Mouse (Mus musculus): ENCODE measurements around the gene Cntfr.

Cntfr gene

DNA sequence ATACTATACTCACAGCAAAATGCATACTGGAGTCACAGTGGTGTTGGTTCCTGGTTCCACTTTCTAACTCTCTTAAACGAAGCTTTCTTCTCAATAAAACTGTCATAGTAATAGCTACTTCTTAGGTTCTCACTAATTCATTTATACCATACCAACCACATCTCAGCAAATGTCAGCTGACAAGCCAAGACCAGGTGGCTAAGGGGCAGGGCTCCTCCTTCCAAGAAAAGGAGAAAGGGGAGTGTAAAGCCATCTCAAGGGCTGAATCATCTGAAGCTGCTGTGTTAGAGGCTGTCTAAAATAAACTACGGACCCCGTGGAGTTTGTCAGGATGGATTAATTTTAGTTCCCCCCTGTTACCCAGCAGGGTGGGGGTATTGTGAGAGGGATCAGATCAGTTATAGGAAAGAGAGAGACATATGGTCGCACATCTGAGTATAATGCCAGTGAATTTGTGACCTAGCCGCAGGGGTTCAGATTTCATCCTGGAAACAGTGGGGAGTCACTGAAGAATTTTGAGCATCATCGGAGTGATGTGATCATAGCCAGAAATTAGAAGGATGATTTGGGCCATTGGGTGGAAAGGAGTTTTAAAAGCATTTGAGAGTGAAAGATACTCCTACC, 55.6 kb downstream of the Cntfr start:
- no peak for DNase-seq

- DNase-seq, result peak; percentile 96
Measured at GRCm38 (mm10) chr4:41639913-41640507, 56.9 kb downstream of the Cntfr start, which contains the start of gene Enho. Enho (minus strand) TSS chr4:41640324.

- DNase-seq, result no peak
Measured at GRCm38 (mm10) chr4:41639214-41639841, 57.6 kb downstream of the Cntfr start.

- no peak for DNase-seq
Measured at GRCm38 (mm10) chr4:41638828-41639213, 58.1 kb downstream of the Cntfr start.

DNA sequence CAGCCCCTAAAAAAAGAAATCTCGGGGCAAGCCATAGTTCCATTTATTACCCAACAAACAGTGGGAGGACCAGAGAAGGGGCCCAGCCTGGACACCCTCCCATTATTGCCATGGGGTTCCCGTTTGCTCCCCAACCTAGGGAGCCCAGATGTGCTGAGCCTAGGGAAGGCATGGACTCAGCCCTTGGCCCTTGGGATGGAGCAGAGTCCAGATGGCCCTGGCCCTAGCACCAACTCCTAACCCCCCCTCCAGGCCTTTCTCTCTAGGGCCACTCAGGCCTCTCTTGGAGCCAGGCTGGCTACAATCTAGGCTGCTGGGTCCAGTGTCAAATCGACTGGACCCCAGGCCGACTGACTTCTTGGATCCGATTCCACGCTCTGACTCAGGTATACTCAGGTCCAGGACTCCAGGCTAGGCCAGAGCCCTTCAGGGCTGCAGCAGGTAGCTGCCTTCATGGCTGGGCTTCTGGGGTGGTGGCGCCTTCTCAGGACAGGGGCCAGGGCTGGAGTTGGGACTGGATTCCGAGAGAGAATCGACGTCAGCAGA, 58.6 kb downstream of the Cntfr start:
- no peak for DNase-seq

DNA sequence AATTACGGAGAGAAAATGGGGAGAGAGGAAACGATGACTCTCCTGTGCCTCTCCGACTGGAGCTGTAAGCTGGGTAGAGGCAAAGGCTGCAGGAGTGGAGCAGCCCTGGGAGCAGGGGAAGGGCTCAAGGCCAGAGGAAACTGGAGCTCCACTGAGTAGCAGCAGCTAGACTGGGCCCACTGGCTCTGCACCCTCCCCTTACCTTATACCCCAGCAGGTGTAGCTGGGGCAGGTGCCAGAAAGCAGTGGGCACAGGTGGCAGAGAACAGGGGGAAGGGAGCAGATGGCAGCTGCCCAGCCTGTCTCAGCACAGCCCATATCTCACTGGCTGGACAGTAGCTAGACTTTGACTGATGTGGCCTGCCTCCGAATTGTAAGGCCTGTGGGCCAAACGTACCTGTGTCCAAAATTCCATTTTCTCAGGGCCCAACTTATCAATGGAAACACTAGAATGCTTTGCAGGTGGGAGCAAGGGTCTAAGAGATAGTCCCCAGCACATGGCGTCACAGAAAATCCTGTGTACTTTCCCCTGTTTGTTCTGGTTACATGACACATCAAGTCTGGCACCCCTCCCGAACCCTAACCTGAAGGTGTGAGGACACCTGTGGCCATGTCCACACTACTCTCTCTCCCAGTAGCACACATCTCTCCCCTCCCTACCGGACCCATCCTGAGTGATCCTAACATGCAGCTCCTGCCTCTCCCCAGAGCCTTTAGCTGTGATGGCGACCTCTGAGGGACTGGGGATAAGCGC, 59.8 kb downstream of the Cntfr start:
- no peak for DNase-seq

- DNase-seq, result no peak
Measured at GRCm38 (mm10) chr4:41636366-41636765, 60.5 kb downstream of the Cntfr start.

DNA sequence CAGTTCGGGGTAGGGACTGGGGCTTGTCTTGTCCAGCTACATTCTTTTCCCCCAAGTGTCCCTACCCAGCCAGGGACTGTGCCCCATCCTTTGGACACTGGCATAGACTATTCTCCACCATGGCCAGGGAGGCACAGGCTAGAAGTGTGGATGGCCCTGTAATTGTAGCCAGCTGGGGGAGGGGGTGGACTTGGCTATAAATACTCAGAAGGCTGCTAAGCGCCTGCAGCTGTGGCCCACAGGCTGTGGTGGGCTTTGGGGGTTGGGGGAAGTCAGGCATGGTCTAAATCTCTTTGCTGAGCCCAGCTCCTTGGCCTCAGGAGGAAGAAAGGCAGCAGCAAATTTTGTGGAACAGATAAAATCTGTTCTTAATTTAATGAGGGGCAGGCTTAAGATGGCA, 61.0 kb downstream of the Cntfr start:
- DNase-seq, result no peak

DNA sequence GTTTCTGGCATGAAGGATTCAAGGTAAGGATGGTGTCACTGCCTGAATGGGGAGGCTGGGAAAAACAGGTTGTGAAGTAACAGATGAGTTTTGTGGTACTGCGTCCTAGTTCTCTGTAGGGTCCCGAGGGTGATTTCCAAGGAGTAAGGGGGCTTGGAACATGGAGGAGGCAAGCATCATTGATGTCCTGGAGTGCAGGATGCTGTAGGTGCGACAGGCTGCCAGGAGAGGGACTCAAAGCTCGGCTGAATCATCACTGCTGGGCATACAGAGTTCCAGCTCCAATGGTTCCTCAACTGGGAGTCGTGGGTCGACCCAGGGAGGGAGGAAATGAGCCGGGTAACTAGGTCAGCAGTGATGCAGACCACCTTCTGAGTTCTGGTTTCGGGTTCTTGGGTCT, 61.7 kb downstream of the Cntfr start:
- DNase-seq, result no peak

- DNase-seq, result no peak
Measured at GRCm38 (mm10) chr4:41634631-41635030, 62.3 kb downstream of the Cntfr start.

DNA sequence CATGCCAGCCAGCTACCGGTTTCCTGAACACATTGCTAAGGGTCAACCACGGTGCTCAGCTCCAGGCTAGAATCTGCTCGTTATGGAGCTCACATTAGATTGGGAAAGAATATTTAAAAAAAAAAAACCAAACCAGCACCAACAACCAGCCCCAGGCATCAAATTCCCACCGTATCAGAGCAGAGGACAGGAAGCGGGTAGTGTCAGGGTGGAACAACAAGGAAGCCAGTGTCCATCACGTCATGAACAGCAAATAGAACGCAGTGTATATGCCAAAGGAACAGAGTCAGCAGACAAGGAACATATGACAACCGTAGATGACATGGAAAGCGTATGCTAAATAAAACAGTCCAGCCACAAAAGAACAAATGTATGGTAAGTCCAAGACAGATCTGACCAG, 63.9 kb downstream of the Cntfr start:
- no peak for DNase-seq

DNA sequence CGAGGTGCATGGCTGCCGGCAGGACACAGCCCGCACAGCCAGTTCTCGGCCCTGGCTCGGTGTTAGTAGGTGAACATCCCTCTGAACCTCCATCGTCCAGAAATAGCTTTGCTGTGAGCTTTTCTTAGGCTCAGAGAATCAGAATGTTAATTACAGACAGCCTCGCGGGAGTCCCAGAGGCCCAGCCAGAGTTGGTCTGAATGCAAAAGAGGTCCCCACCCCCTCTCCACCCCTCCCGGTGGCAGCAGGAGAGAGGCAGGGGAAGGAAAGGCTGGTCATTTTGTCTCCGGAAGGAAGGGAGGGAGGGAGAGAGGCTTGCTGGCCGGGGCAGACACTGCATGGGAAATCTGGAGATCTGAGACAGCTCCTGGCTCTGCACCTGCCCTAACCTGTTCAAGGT, 65.5 kb downstream of the Cntfr start:
- no peak for DNase-seq

GRCm38 (mm10) chr4:41630196-41630595, 66.7 kb downstream of the Cntfr start:
- no peak for DNase-seq

GRCm38 (mm10) chr4:41628202-41628927, 68.5 kb downstream of the Cntfr start:
- no peak for DNase-seq

- no peak for DNase-seq
Measured at GRCm38 (mm10) chr4:41622071-41622470, 74.8 kb downstream of the Cntfr start.

- no peak for DNase-seq
Measured at GRCm38 (mm10) chr4:41618916-41619746, 77.8 kb downstream of the Cntfr start.

GRCm38 (mm10) chr4:41615661-41616599, 81.0 kb downstream of the Cntfr start:
- no peak for DNase-seq

DNA sequence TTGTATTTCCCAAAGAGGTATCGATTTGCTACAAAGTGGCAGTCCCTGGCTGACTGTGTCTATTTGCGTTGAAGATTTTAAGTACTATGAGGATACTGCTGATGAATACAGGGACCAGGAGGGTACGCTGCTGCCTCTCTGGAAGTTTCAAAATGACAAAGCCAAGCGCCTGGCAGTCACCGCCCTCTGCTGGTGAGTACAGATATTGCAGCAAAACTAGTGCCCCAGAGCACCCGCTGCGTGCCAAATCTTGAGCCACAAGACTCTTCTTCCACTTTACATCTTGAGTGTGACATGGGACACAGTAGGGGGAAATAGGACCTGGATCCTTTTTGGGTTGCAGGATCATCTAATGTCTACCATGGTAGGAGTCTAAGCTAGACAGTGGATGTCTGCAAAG, 82.7 kb downstream of the Cntfr start:
- DNase-seq, result peak; percentile 80

DNA sequence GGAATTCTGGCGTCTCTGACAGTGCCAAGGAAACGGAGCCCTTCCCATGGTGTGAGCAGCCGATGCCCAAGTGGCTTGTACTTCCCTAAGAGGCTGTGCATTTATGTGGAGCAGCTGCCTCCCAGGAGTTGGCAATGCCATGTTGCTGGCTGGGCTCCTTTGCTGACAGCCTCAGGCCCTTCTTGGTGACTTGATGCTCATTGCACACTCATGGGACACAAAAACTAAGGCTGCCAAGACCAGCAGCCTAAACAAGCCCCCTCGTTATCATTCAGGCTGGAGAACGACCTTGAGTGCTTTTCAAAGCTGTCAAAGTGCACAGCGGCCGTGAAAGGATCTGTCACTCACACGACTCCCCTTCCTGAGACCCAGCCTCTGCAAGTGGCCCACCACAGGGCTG, 84.7 kb downstream of the Cntfr start:
- DNase-seq, result no peak

DNA sequence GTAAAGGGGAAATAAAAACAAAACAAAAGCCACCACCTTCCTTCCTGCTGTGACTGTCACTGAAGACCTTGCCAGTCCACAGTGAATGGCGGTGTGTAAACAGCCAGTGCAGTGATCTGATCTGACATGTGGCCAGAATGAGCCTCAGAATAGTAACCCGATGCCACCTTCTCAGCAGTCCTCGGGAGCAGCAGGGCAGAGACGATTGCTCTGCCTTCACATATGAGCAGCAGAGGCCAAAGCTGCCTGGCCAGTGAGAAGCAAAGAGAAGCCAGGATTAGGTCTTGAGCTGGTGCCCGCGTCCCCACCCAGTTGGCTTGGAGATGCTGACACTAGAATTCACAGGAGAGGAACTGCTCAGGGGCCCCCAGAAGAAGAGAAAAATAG, 86.3 kb downstream of the Cntfr start:
- no peak for DNase-seq
